Mouse (Mus musculus) embryo, embryonic 9.5 days (tissue): Measurements from ENCODE around the gene Elmod2.
A peak's percentile ranks its signal among the peaks of the same experiment; 100 is the strongest.

Experiments used
- DNase-seq: peaks from one replicate; pipeline ENCODE4 v3.0.0-alpha.2; 2017; ENCODE audit errors: extremely low spot score

Elmod2 gene

DNA sequence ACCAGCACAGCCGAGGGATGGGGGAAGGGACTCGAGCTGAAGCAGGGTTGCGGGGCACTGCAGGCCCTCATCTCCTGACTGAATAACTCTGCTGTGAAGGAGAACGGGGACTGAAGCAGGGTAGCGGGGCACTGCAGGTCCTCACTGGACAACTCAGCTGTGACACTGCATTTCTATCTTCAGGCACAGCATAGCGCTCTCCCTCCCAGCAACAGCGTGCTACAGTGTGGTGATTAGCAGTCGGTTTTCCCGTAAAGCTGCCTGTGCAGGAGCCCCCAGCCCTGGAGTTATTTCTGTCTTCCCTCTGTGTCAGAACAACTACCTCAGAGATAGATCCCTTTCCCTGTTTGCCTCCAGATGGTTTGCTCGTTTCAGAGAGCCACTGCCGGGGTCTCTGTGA is 57.8 kb downstream of the Elmod2 start:
- peak; percentile 6 for DNase-seq

DNA sequence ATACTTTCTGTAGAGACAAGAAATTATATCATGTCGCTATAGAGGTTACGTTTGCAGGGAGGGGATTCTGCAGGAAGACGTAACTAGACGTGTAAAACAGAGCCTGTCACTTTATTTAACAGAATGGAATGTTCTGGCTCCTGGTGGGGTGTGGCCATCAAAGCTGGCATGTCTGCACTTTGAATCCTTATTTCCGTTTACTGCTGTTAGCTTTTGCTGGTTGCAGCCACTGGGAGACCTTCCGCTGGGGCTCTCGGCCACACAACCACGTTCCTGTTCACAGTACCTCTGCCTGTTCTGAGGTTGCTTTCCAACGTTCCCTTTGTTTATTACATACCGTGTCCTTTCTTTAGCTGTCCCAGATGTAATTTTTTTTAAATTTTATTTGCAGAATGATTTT is 59.8 kb downstream of the Elmod2 start:
- no peak for DNase-seq

DNA sequence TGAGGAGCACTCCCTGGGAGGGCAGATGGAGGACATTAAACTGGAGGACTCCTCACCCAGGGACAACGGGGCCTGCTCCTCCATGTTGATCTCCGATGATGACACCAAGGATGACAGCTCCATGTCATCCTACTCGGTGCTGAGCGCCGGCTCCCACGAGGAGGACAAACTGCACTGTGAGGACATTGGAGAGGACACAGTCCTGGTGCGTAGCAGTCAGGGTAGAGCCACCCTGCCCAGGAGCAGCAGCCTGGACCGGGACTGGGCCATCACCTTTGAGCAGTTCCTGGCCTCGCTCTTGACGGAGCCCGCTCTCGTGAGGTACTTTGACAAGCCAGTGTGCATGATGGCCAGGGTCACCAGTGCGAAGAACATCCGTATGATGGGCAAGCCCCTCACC is 61.1 kb downstream of the Elmod2 start:
- no peak for DNase-seq
